Mouse (Mus musculus): Measurements from ENCODE around the gene Errfi1.

DNA sequence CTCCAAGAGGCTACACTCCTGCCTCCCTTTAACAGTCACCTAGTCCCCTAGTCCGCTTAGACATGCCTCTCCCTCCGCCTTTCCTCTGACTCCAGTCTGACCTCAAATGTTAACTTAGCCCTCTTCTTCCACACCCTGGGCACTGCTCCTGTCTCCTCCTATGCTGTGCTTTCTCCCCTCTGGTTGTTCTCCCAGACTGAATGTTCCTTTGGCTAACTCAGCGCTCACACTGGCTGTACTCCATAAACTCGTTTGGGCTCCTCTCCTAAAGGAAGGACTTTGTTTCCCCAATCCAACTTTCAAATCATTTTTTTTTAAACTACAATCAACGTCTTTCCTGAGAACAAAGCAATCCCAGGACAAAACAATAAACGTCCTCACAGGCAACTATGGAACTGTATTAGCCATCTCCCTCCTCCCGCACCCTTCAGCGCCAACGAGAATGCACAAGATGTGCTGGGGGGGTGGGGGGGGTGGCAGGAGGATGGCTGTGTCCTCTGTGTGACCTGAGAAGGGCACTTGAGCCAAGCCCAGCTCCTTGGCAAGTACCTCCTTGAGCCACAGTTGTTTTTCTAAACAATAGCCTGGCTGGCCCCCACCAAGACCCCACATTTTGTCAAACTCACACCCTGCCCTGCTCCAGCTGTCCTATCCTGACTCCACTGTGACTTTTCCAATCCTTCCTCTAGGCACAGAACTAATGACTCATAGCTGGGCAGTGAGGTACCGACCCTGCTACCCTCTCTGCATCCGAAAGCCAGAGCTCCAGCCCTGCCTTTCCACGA lies 34.4 kb upstream of the Errfi1 start:
- TF ChIP-seq CTCF (conservative IDR thresholded peaks at IDR 0.05; ENCODE audit: insufficient read depth, insufficient read length, low read depth, low read length) (no peak), POLR2A (IDR thresholded peaks at IDR 0.05; ENCODE audit: low read depth, low read length) (no peak)

All from kidney, adult 2 months (tissue).